Mouse (Mus musculus) midbrain, embryonic 15.5 days (tissue): ENCODE data around the gene Shc3. TPM values are rescaled to one million over a fixed set of nuclear protein-coding genes. Genes with fewer than 3 reads are reported as not detected.

Experiments used
- ATAC-seq: fragments of 200-750 bp; cut with Nextera tagmentation; replicated peaks from 2 replicates; pipeline ENCODE4 v1.8.0; 2017; ENCODE audit warnings: moderate TSS enrichment
- H3K27ac ChIP-seq: fragments of 300-500 bp; sonication (generic); 2 replicates; pipeline ENCODE4 v1.5.1; 2015; ENCODE audit warnings: mild to moderate bottlenecking, inconsistent platforms
- H3K27me3 ChIP-seq: fragments of 300-500 bp; sonication (generic); replicated peaks from 2 replicates; pipeline ENCODE4 v1.6.1; 2015; ENCODE audit warnings: inconsistent platforms
- H3K36me3 ChIP-seq: fragments of 300-500 bp; sonication (generic); replicated peaks from 2 replicates; pipeline ENCODE4 v1.6.1; 2015; ENCODE audit warnings: inconsistent platforms
- H3K4me1 ChIP-seq: fragments of 300-500 bp; sonication (generic); 2 replicates; pipeline ENCODE4 v1.6.1; 2015; ENCODE audit warnings: inconsistent platforms
- H3K4me2 ChIP-seq: fragments of 300-500 bp; sonication (generic); 2 replicates; pipeline ENCODE4 v1.6.1; 2015; ENCODE audit warnings: inconsistent platforms, mild to moderate bottlenecking, moderate library complexity
- H3K4me3 ChIP-seq: fragments of 300-500 bp; sonication (generic); 2 replicates; pipeline ENCODE4 v1.5.1; 2015; ENCODE audit warnings: mild to moderate bottlenecking, inconsistent platforms
- H3K9ac ChIP-seq: fragments of 300-500 bp; sonication (generic); 2 replicates; pipeline ENCODE4 v1.6.1; 2015; ENCODE audit warnings: mild to moderate bottlenecking, inconsistent platforms
- H3K9me3 ChIP-seq: fragments of 300-500 bp; sonication (generic); 2 replicates; pipeline ENCODE4 v1.6.1; 2016; ENCODE audit warnings: inconsistent platforms
- WGBS: fragments of 180-500 bp; shearing (Covaris S2); methylation state at CpG from one replicate; pipeline ENCODE4 v1.1.7; 2015; ENCODE audit warnings: mixed read lengths; 5-methylcytosine and 5-hydroxymethylcytosine counted together
- polyA plus RNA-seq: library from polyadenylated mRNA; unstranded; fragments of >200 nt; fragmentation: Nextera tagmentation; extraction: Ambion mirVana; gene quantifications from 2 replicates; pipeline ENCODE4 v1.2.1, GENCODE M21; 2015

Shc3 gene
- 7.4 and 8.1 TPM in 2 replicates for polyA plus RNA-seq

- peak within 1 kb of the TSS; percentile 57 for H3K4me3 ChIP-seq
- under 1% methylated on average over 36 of the region's 36 CpGs for WGBS
- no peaks in the 10 kb centered on the region for H3K9me3 ChIP-seq
- no peaks in the 10 kb centered on the region for H3K36me3 ChIP-seq
- peak; percentile 93 for ATAC-seq
- H3K4me2 ChIP-seq: peak within 1 kb of the TSS; percentile 96
- peaks cover 53% of the 10 kb centered on the region for H3K4me1 ChIP-seq
- peak within 1 kb of the TSS; percentile 81 for H3K27ac ChIP-seq
- peaks cover 7% of the 10 kb centered on the region; the same call in 1 of the 2 replicates for H3K27me3 ChIP-seq
- H3K9ac ChIP-seq: peak within 1 kb of the TSS; percentile 46
Measured at GRCm38 (mm10) chr13:51568911-51569684, at the start of gene Shc3. Gene Shc3, minus strand, starts transcription at chr13:51569419.

GRCm38 (mm10) chr13:51618602-51619001 lies 49.4 kb upstream of the Shc3 start:
- H3K36me3 ChIP-seq: no peaks in the 10 kb centered on the region
- ATAC-seq: peak; percentile 22
- no peak overlapping the region for H3K9ac ChIP-seq
- H3K4me3 ChIP-seq: no peak overlapping the region
- no peak overlapping the region for H3K27ac ChIP-seq
- H3K27me3 ChIP-seq: no peaks in the 10 kb centered on the region
- peak overlapping the region; percentile 15; the same call in 1 of the 2 replicates for H3K4me2 ChIP-seq
- no peaks in the 10 kb centered on the region for H3K9me3 ChIP-seq
- H3K4me1 ChIP-seq: peaks cover 8% of the 10 kb centered on the region; the same call in 1 of the 2 replicates
- WGBS: 22% methylated on average over 8 of the region's 9 CpGs

- ATAC-seq: peak; percentile 63
- no peaks in the 10 kb centered on the region for H3K36me3 ChIP-seq
Measured at GRCm38 (mm10) chr13:51617861-51618260, 48.6 kb upstream of the Shc3 start.

GRCm38 (mm10) chr13:51617306-51617705 lies 48.1 kb upstream of the Shc3 start:
- Histone ChIP-seq H3K4me3 (no peak overlapping the region), H3K27me3 (no peaks in the 10 kb centered on the region), H3K4me1 (peaks cover 8% of the 10 kb centered on the region; the same call in 1 of the 2 replicates), H3K9ac (no peak overlapping the region), H3K27ac (no peak overlapping the region), H3K36me3 (no peaks in the 10 kb centered on the region), H3K4me2 (no peak overlapping the region), H3K9me3 (no peaks in the 10 kb centered on the region)
- ATAC-seq: no peak
- 58% methylated on average over 1 of the region's 1 CpGs for WGBS

More at GRCm38 (mm10) chr13:51617861-51618260, 48.6 kb upstream of the Shc3 start:
- Histone ChIP-seq H3K27ac (no peak overlapping the region), H3K9me3 (no peaks in the 10 kb centered on the region), H3K4me1 (peaks cover 8% of the 10 kb centered on the region; the same call in 1 of the 2 replicates), H3K4me3 (no peak overlapping the region), H3K4me2 (no peak overlapping the region), H3K27me3 (no peaks in the 10 kb centered on the region), H3K9ac (no peak overlapping the region)
- WGBS: 19% methylated on average over 6 of the region's 6 CpGs

- H3K27me3 ChIP-seq: no peaks in the 10 kb centered on the region
- ATAC-seq: peak; percentile 68; the same call in 1 of the 2 replicates
- H3K36me3 ChIP-seq: no peaks in the 10 kb centered on the region
- H3K4me2 ChIP-seq: no peak overlapping the region
- H3K4me1 ChIP-seq: peaks cover 8% of the 10 kb centered on the region; the same call in 1 of the 2 replicates
- no peak overlapping the region for H3K27ac ChIP-seq
- H3K4me3 ChIP-seq: no peak overlapping the region
- 10% methylated on average over 12 of the region's 12 CpGs for whole genome bisulfite sequencing
- no peak overlapping the region for H3K9ac ChIP-seq
- no peaks in the 10 kb centered on the region for H3K9me3 ChIP-seq
Measured at GRCm38 (mm10) chr13:51616417-51617044, 47.3 kb upstream of the Shc3 start.

- no peak overlapping the region for H3K4me3 ChIP-seq
- ATAC-seq: no peak
- H3K36me3 ChIP-seq: no peaks in the 10 kb centered on the region
- no peaks in the 10 kb centered on the region for H3K9me3 ChIP-seq
- no peaks in the 10 kb centered on the region for H3K27me3 ChIP-seq
- H3K4me1 ChIP-seq: peaks cover 14% of the 10 kb centered on the region
- no peak overlapping the region for H3K4me2 ChIP-seq
- no peak overlapping the region for H3K27ac ChIP-seq
- no peak overlapping the region for H3K9ac ChIP-seq
- 64% methylated on average over 10 of the region's 10 CpGs for WGBS
Measured at GRCm38 (mm10) chr13:51615815-51616214, 46.6 kb upstream of the Shc3 start.

GRCm38 (mm10) chr13:51611500-51611899 lies 42.3 kb upstream of the Shc3 start:
- Histone ChIP-seq H3K4me2 (no peak overlapping the region), H3K4me1 (peaks cover 7% of the 10 kb centered on the region), H3K9me3 (no peaks in the 10 kb centered on the region), H3K27me3 (no peaks in the 10 kb centered on the region), H3K9ac (no peak overlapping the region), H3K27ac (peak overlapping the region; percentile 27; the same call in 1 of the 2 replicates), H3K4me3 (no peak overlapping the region), H3K36me3 (no peaks in the 10 kb centered on the region)
- ATAC-seq: peak; percentile 62
- 20% methylated on average over 5 of the region's 5 CpGs for WGBS

GRCm38 (mm10) chr13:51611060-51611459 lies 41.8 kb upstream of the Shc3 start:
- Histone ChIP-seq H3K4me1 (peaks cover 5% of the 10 kb centered on the region), H3K27ac (peak overlapping the region; percentile 27; the same call in 1 of the 2 replicates), H3K36me3 (no peaks in the 10 kb centered on the region), H3K4me3 (no peak overlapping the region), H3K4me2 (no peak overlapping the region), H3K9me3 (no peaks in the 10 kb centered on the region), H3K27me3 (no peaks in the 10 kb centered on the region), H3K9ac (no peak overlapping the region)
- WGBS: 25% methylated on average over 9 of the region's 9 CpGs
- peak; percentile 43 for ATAC-seq

- Histone ChIP-seq H3K27ac (no peak overlapping the region), H3K36me3 (no peaks in the 10 kb centered on the region), H3K4me1 (peaks cover 5% of the 10 kb centered on the region), H3K4me2 (no peak overlapping the region), H3K9me3 (no peaks in the 10 kb centered on the region), H3K4me3 (no peak overlapping the region), H3K27me3 (no peaks in the 10 kb centered on the region), H3K9ac (no peak overlapping the region)
- ATAC-seq: no peak
- WGBS: 97% methylated on average over 7 of the region's 7 CpGs
Measured at GRCm38 (mm10) chr13:51609231-51609630, 40.0 kb upstream of the Shc3 start.

GRCm38 (mm10) chr13:51603894-51604244 lies 34.6 kb upstream of the Shc3 start:
- peaks cover 14% of the 10 kb centered on the region for H3K4me1 ChIP-seq
- H3K9me3 ChIP-seq: no peaks in the 10 kb centered on the region
- no peaks in the 10 kb centered on the region for H3K36me3 ChIP-seq
- peak overlapping the region; percentile 66 for H3K27ac ChIP-seq
- H3K27me3 ChIP-seq: no peaks in the 10 kb centered on the region
- peak overlapping the region; percentile 60 for H3K4me2 ChIP-seq
- WGBS: 34% methylated on average over 4 of the region's 4 CpGs
- no peak overlapping the region for H3K9ac ChIP-seq
- ATAC-seq: peak; percentile 77
- peak overlapping the region; percentile 29 for H3K4me3 ChIP-seq

- WGBS: 9% methylated on average over 16 of the region's 16 CpGs
- H3K4me3 ChIP-seq: peak overlapping the region; percentile 29
- peak overlapping the region; percentile 27; the same call in 1 of the 2 replicates for H3K9ac ChIP-seq
- no peaks in the 10 kb centered on the region for H3K9me3 ChIP-seq
- peak overlapping the region; percentile 66 for H3K27ac ChIP-seq
- H3K4me2 ChIP-seq: peak overlapping the region; percentile 60
- peak; percentile 90 for ATAC-seq
- no peaks in the 10 kb centered on the region for H3K27me3 ChIP-seq
- H3K36me3 ChIP-seq: no peaks in the 10 kb centered on the region
- H3K4me1 ChIP-seq: peaks cover 14% of the 10 kb centered on the region
Measured at GRCm38 (mm10) chr13:51603221-51603893, 34.1 kb upstream of the Shc3 start.

- Histone ChIP-seq H3K27me3 (no peaks in the 10 kb centered on the region), H3K9me3 (no peaks in the 10 kb centered on the region), H3K27ac (no peak overlapping the region), H3K9ac (no peak overlapping the region), H3K4me3 (no peak overlapping the region), H3K4me1 (peaks cover 14% of the 10 kb centered on the region), H3K4me2 (peak overlapping the region; percentile 60), H3K36me3 (no peaks in the 10 kb centered on the region)
- ATAC-seq: peak; percentile 40; the same call in 1 of the 2 replicates
- 58% methylated on average over 8 of the region's 8 CpGs for WGBS
Measured at GRCm38 (mm10) chr13:51602764-51603163, 33.5 kb upstream of the Shc3 start.
